In genomic region chr2:141551701-141552100, GRCm38 (mm10) we compare ENCODE assay signal across 11 mouse cellular contexts.
"Had no signal": no experiment of that assay in that cellular context is flagged by ENCODE, and none has a peak within 500 bp of the region (broad histone marks: within the 10 kb centered on the region; RNA-seq: fewer than 3 reads in every experiment).

No protein-coding gene starts in this region.

- H3K4me3 ChIP-seq: liver, embryonic 13.5 days had no signal

- DNase-seq: kidney, adult 9 months; kidney, postnatal 10 days; kidney, postnatal 36 days; liver, embryonic 13.5 days; lung, adult 2 months; lung, postnatal 14 days; lung, postnatal 4 days; midbrain, embryonic 14.5 days; thymus, adult 18-20 months; thymus, postnatal 36 days had no signal

- H3K9me3 ChIP-seq: liver, embryonic 13.5 days had no signal

- H3K4me1 ChIP-seq: liver, embryonic 13.5 days had no signal

- H3K27me3 ChIP-seq: liver, embryonic 13.5 days had no signal

- H3K9ac ChIP-seq: liver, embryonic 13.5 days had no signal

- H3K36me3 ChIP-seq: liver, embryonic 13.5 days had no signal

- H3K27ac ChIP-seq: liver, embryonic 13.5 days had no signal

- H3K4me2 ChIP-seq: liver, embryonic 13.5 days; midbrain, embryonic 11.5 days had no signal
